Mouse (Mus musculus) ovary, postnatal 36 days (tissue): ENCODE data around the gene Cyb561a3.
A peak's percentile ranks its signal among the peaks of the same experiment; 100 is the strongest.
"Not testable (repeated sequence)": the region's sequence is repeated elsewhere in the genome, so short reads cannot be mapped to it uniquely, and the experiment has no call there.

ENCODE experiments used
- DNase-seq: peaks from one replicate; pipeline ENCODE4 v3.0.0; 2022; ENCODE audit warnings: low spot score, mixed read lengths

Cyb561a3 gene

DNA sequence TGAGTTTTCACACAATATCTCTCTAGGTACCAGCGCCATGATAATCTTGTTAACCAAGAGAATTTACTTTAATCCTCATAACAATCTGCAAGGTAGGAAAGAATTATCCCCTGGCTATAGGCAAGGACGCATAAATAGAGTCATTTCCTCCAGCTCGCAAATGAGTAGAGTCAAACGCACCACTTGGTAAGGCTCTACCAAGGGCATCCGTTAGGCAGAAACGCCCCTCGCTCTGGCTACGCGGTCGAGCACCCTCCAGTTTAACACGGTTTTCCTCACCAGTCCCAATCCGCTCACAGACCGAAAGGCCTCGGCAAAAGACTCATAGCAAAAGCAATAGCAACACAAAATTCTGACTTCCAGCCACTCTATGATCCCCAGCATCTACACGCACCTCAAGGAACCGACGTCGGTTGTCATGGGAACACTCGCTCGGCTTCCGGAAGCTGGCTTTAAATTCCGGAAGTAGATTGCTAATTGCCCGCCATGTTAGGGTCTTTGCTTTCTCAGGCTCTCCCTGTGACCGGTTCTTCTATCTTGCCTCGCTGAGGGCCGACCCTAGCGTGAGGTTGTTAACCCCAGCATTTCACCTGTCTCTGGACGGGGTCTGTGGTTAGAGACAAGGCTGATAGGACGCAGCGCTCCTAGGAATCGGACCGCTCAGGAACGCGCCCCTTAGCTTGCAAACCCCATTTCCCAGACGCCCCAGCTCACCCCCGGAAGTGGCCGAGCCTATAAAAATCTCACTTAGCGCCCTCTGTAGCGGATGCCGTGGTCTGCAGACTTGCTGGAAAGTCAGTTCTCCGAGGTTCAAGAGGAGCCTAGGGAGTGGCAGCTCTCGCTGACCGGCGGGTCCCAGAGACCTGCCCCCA is at the start of gene Cyb561a3, which contains the start of gene Tmem138:
Gene Cyb561a3 (plus strand): TSS at position 483 of the 872 bp plus-strand sequence.
Gene Tmem138 (minus strand): TSS at position 673 of the 872 bp plus-strand sequence.
- peak; percentile 90 for DNase-seq

DNA sequence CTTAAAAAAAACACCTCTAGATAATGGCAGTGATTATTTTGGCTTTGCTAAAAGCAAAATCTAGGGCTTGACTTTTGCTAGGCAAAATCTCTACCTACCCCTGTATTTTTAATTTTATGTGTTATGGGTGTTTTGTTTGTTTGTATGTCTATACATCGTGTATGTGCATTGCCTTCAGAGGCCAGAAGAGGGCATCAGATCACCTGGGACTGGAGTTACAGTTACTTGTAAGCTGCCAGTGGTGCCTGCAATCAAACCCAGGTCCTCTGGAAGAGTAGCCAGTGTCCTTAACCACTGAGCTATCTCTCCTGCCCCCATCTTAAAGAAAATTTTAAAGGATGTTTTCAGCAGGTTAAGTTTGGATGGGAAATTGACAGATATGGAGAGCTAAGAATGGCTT is 46.9 kb upstream of the Cyb561a3 start:
- no peak for DNase-seq

DNA sequence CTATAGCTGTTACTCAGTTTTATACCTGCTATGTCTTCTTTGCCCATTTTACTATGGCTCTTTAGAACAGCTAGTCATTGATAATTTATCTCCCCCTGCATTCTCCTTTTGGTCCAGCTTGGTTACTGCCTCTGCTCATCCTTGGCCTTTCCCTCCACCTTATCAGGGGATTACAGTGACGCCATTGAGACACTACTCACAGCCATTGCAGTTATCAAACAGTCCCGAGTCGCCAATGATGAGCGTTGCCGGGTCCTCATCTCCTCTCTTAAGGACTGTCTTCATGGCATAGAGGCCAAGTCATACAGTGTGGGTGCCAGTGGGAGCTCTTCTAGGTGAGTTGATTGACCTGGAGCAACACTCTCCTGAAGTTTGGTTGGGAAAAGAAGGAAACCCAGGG is 37.5 kb upstream of the Cyb561a3 start:
- DNase-seq, result no peak

DNA sequence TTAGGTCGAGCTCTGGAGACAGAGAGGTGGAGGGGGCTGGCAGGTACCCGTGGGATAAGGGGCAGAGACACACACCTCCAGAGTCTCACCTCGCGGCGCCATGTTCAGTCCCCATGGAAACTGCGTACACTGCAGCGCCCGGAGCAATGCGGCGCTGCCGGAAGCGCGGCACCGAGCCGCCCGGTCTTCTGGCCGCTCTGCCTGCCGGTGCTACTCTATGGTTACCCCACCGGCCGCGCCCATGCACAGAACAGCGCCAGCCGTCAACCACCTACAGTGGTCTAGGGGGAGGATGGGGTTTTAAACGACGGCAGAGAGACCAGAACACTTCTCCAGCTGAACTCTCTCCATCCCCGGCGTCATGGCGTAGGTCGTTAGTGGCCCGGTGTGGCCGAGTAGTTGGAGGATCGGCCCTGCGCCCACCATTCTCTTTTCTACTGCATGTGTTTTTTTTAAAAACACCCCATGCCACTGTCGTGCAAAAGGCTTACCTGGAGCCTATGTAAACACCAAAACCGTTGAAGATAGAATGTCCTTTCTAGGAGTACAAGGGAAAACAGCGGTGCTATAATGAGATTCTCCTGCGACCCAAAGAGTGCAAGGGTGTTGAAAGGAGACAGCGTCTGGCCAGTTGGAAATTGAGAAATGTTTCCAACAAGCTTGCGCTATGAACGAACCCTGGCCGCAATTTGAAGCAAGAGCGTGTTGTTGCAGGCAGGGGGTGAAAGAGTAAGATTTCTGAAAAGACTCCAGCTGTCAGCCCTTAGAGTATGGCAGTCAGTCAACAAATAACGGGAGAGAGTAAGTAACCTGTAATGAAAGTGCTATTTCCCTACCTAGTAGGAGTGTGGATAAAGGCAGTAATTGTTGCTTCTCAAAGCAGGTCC is 21.1 kb upstream of the Cyb561a3 start, which contains the start of gene Tmem216:
Gene Tmem216 (minus strand): TSS at position 615 of the 887 bp plus-strand sequence.
- DNase-seq, result peak; percentile 85

DNA sequence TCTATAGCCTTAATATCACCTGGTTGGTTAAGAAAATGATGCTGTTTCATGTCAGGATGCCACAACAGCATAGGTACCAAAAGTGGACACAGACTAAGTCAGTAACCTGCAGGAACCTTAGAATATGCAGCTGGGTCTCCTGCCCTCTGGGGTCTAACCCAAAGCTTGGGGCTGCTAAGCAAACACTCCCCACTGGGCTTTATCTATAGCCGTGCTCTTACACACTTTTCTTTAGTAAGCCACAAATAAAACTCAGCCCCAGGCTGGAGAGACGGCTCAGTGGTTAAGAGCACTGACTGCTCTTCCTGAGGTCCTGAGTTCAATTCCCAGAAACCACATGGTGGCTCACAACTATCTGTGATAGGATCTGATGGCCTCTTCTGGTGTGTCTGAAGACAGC is 20.0 kb upstream of the Cyb561a3 start:
- no peak for DNase-seq

DNA sequence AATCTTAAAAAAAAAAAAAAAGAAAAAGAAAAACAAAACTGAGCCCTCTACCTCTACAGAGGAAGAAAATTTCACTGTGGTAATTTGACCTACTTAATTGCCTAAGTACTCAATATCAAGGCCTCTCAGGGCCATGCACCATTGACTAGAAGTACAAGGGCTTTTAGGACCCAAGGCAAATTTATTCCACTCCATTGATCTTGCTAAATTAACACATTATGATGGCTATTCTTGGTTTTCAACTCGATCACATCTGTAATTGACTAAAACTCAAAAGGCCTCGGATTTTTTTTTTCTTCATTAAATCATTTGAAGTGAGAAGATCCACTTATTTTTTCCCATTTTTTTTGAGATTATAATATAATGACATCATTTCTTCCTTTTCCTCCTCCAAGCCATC is 19.5 kb upstream of the Cyb561a3 start:
- DNase-seq, result no peak

DNA sequence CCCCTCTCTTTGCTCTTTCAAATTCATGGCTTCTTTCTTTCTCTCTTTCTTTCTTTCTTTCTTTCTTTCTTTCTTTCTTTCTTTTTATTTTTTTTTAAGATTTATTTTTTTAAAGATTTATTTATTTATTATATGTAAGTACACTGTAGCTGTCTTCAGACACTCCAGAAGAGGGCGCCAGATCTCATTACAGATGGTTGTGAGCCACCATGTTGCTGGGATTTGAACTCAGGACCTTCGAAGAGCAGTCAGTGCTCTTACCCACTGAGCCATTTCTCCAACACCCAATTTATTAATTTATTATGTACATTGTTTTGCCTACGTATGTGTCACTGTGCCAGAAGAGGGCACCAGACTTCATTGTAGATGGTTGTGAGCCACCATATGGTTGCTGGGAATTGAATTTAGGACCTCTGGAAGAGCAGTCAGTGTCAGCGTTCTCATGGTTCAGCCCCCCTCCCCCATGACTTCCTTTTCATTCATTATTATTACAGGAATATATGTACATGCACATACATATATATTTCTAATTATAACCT is 19.1 kb upstream of the Cyb561a3 start:
- not testable (repeated sequence) for DNase-seq

DNA sequence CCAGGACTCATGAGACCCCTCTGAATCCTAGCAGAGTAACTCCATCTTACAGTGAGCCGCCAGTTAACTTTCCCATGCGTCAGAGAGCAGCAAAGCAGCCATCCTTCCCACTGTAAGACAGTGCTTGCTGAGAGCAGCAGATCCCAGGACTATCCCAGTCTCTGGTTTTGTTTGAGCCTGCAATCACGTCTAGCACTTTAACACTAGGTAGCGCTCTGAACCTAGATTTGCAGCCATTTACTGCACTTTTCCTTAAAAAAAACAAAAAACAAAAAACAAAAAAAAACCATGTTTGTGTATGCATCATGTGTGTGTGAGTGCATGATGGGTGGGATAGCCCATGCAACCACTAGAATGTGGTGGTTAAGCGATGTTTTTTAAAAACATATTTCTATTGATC is 16.9 kb upstream of the Cyb561a3 start:
- DNase-seq, result no peak

DNA sequence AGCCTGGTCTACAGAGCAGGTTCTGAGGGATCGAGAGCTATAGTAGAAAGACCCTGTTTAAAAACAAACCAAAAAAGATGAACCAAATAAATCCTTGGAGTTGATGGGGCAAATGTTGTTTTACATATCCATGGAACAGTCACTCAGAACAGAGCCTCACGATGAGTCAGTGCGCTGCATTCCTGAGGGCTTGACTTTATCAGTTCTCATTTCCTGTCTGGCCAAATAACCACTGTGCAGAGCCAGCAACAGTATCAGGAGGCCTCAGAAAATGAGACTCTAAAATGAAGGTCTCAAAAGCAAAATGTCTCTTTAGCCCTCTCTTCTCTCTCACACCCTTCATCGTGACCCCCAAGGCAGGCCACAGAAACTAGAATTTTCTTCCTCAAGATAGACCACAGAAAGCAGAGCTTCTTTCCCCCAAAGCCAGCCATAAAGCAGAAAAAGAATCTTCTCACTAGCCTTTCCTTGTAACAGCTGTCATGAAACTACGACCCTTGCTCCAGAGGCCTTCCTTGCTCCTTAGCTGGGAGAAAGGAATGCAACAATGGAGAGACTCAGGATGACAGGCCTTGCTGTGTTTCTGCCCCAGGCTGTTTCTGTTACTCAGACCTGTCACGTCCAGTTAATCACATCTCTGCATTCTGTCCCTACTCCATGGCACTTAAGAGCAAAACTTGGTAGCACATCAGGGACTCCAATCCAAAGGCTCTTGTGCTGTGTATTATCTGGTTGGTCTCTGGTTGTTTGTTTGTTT is 15.2 kb upstream of the Cyb561a3 start:
- DNase-seq, result no peak

DNA sequence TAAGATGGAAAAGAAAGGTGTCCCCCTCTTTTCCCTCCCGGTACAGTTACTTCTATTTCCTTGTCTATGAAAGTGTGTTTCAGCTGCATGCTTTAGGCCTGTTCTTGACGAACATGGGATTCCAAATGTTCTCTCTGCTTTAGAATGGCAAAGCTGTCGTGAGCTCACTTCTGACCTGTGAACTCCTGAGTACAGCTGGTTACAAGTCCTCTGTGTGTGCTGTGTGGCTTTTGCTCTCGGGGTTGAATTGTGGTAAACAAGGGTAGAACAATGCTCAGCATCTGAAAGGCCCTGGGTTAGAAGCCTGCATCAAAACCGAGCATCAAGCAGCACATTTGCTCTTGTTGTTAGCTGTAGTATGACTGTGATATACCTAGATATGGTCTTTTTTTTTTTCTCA is 14.6 kb upstream of the Cyb561a3 start:
- DNase-seq, result no peak

DNA sequence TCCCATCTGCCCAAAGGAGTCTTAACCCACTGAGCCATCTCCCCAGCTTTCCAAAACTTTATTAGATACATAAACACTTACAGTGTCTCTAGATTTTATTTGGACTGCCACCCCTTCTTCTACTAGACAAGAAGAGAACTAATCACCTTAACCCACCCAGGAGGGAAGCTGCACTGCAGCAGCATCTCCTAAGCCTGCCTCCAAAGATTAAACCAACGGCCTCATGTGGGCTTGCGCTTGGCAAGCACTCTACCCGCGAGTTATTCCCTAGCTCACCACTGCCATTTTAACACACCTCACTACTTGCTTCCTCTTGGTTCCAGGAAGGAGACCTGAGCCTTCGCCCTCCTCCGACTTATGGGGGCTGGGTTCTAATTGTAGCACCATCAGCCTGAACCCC is 12.7 kb upstream of the Cyb561a3 start:
- no peak for DNase-seq

DNA sequence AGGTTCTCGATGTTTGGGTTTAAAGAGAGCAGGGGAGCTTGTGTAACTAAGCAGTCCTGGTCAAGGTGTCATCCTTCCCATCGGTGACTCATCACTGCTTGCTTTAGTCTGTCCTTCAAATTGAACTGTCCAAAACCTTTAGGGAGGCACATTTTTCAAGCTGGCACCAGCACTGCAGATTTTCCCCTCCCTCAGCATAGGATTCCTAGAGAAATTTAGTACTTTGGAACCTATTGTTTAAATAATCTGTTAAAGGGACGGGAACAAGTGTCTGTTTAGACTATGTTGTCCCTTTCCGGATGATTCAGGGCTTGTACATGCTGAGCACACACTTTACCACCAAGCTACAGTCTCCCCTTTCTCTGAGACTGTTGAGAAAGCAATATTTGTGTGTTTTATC is 11.8 kb upstream of the Cyb561a3 start:
- DNase-seq, result no peak

DNA sequence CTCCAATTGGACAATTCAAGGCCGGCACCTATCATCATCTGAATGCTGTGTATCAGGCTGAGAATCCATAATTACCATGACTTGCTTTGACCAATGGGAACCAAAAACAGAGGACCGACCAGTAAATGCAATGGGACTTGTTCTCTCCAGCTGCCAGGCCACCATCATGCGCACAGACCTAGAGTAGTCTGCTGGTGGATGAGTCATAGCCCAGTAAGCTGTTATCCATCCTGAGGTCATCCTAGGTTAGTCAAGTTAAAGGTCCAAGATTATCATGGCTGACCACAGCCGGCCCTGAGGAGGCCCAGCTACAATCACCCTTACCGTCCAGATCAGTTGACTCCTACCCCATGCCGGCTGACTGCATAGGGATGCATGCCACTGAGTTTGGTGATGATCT is 7.3 kb upstream of the Cyb561a3 start:
- DNase-seq, result no peak

DNA sequence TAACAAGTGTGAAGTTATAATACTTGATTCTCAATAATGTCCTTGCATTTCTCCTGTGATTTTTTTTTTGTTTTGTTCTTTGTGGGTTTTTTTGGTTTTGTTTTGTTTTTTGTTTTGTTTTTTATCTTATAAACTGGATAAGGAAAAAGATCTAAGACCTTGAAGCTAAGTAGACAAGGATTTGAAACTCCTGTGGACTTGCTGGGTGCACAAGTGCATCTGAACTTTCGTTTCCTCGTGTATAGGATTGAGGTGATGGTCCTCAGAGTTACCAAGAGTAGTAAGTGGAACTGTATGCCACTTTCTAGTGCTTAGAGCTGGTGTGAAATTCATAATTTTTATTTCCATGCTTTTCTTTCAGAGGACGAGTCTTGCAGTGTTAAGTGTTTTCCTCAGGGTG is 3.1 kb downstream of the Cyb561a3 start:
- DNase-seq, result no peak

DNA sequence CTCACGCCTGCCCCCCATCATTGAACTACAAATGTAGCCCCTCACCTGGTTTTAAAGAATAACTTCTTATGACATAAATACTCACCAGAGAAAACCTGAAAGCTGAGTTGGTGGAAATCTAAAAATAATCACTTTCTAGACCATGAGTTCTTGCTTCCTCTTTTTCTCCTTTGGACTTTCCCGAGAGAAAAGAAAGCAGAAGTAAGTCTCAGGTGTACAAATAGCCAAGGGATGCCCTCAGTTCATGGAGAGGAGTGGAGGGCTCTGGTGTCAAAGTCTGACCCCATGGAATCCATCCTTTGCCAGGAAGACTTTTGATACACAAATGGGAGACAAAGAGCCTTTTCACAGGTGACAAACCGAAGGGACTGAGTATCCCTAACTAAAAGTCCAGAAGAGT is 3.8 kb downstream of the Cyb561a3 start:
- DNase-seq, result no peak

DNA sequence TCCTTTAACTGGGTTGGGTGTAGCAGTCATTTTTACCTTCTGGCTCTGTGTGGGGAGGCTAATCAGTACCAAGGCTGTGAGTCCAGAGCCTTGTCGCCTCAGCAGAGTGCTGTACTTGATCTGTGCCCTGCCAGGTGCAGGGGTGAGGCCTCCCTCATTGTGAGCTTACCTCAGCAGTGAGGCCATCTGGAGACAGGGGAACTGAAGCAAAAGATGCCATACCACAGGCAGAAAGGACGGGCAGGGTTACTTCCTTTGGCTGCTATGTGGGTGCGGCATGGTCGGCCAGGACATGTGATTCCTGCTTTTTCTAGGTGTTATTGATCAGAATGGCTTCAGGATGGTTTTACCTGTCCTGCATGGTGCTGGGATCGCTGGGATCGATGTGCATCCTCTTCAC is 5.0 kb downstream of the Cyb561a3 start:
- DNase-seq, result no peak

DNA sequence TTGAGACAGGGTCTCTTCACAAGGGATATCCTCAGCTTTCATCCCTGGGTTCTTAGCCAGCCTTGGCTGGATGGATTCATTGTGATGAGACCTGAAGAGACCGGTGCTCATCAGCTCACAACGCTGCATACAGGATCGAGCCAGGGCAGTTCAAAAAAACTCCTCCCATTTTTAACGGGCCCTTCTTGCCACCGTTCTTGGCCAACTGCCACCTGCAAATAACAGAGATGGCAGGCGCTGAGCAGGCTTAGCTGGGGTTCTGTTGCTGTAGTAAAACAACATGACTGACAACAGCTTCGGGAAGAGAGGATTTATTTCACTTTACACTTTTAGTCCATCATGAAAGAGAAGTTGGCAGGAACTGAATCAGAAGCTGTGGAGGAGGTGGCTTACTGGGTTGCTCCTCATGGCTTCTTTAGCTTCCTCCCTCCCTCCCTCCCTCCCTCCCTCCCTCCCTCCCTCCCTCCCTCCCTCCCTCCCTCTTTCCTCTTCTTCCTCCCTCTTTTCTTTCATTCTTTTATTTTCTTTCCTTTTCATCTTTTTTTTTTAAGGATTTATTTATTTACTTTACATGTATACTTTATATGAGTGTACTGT is 6.7 kb downstream of the Cyb561a3 start:
- no peak for DNase-seq

DNA sequence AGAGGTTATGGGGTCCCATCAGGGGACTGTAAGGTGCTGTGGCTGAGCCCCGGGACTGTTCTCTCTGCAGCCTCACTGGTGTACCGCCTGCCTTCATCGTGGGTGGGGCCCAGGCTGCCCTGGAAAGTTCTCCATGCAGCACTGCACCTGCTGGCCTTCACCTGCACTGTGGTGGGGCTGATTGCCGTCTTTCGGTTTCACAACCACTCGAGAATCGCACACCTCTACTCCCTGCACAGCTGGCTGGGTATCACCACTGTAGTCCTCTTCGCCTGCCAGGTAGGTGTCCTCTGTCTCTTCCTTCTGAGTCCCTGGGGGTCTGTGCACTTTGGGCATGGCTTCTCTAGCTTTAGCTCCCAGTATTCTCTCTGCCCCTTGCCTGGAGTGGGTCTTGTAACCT is 8.1 kb downstream of the Cyb561a3 start:
- no peak for DNase-seq

DNA sequence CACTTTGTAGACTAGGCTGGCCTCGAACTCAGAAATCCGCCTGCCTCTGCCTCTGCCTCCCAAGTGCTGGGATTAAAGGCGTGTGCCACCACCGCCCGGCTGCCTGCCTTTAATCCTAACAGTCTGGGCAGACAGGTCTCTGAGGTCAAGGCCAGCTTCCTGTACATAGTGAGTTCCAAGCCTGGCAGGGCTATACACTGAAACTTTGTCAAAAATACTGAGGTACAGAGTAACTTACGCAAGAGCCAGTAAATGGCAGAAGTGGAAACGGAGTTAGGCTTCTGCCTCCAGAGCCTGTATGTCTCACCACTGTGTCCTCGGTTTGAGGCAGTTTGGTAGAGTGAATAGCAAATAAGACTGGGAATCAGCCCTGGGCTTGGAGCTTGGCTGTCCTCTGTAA is 10.3 kb downstream of the Cyb561a3 start:
- no peak for DNase-seq

DNA sequence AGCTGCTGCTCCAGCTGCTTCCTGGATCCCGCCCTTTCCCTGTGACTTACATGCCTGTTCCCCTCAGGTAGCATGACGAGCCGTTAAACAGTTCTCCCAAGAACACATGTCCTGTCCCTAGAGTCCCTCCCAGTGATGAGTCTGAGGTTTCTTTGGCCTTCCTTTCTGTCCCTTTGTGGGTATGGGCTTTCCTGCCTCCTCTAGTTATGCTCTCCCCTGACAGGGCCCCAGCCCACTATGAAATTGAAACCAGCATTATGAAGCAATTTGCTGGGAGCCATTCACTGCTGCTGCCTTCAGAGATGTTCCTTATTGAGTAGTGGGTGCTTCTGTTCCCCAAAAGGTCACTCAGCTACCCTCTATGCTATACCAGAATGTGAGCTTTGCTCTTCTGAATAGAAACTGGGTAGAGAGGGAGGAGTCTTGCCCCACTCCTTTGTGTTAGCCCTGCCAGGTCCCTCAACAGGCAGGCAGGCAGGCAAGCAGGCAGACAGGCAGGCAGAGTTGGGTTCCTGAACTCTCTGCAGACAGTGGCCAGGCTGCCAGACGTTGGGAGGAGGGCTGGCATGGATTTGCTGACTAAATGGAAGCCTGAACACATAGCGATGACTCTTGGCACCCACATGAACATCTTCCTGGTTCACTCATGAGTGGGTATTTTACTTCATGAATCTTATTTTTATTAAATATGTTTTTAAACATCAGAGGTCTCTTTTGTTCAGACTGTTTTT is 12.3 kb downstream of the Cyb561a3 start:
- DNase-seq, result no peak

DNA sequence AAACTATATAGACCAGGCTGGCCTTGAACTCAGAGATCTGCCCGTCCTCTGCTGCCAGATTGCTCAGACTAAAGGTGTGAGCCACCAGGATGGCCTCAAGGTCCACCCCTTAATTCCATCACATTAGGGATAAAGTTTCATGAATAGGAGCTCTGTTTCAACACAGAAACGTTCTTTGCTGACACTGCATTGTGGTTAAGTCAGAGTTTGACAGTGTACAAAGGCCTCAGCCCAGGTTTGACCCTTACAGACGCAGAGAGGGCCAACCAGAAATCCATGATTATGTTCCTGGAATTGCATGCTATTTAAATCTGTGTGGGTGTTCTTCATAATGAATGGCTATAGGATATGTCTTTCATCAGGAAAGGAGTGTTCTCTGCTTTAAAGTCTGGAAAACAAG is 13.3 kb downstream of the Cyb561a3 start:
- no peak for DNase-seq
